Comparison of ENCODE assay signal across 22 mouse cellular contexts in genomic region chr1:21230376-21230775, GRCm38 (mm10). TPM values are rescaled to one million over a fixed set of nuclear protein-coding genes. Genes with fewer than 3 reads are reported as not detected.
DNase-seq lines count a peak whose midpoint lies in the region; ATAC-seq and TF ChIP-seq lines count a peak whose summit lies in the region.
"Had no signal": no experiment of that assay in that cellular context is flagged by ENCODE, and none has a peak within 500 bp of the region (broad histone marks: within the 10 kb centered on the region; RNA-seq: fewer than 3 reads in every experiment).

No protein-coding gene starts in this region.

- 0 out of 2 replicates have a peak, but pooled peaks have one; percentile 25 for ATAC-seq in hindbrain, embryonic 11.5 days (ENCODE audit: low FRiP score)
- no peak for ATAC-seq in hindbrain, embryonic 12.5 days (ENCODE audit: low FRiP score)
- 0 out of 2 replicates have a peak, but pooled peaks have one; percentile 9 for ATAC-seq in neutrophil, adult 5-6 weeks (ENCODE audit: extremely low read depth, insufficient number of reproducible peaks, low FRiP score, poor library complexity, severe bottlenecking)
- ATAC-seq in liver, embryonic 11.5 days (replicated peaks; ENCODE audit: low FRiP score), result no peak
- ATAC-seq: activated CD4-positive, CD25-positive, alpha-beta regulatory T cell, adult 4 months; forebrain, embryonic 13.5 days; forebrain, embryonic 15.5 days; Patski had no signal

- H3K4me3 ChIP-seq in hindbrain, embryonic 11.5 days (ENCODE audit: low read depth, low read length), result no peak overlapping the region
- H3K4me3 ChIP-seq in hindbrain, embryonic 12.5 days, result no peak overlapping the region
- no peak overlapping the region for H3K4me3 ChIP-seq in ES-Bruce4 (ENCODE audit: low read depth, low read length)
- no peak overlapping the region for H3K4me3 ChIP-seq in liver, embryonic 11.5 days (ENCODE audit: low read depth, low read length)
- H3K4me3 ChIP-seq: embryonic facial prominence, embryonic 10.5 days; embryonic facial prominence, embryonic 12.5 days; forebrain, embryonic 13.5 days; forebrain, embryonic 15.5 days had no signal

- no peak for DNase-seq in hindbrain, embryonic 11.5 days (ENCODE audit: low spot score)
- no peak for DNase-seq in ovary, postnatal 14 days (ENCODE audit: low spot score)
- no peak for DNase-seq in liver, embryonic 11.5 days (ENCODE audit: low spot score)
- DNase-seq: adrenal gland, adult 8-10 months; adrenal gland, postnatal 14 days; adrenal gland, postnatal 36 days; cerebellum, adult 11-12 months; cerebellum, adult 2 months; cerebellum, adult 9-10 months; cerebellum, postnatal 10 days; cerebellum, postnatal 25 days had no signal

- no peak for TF ChIP-seq CTCF in ES-Bruce4 (IDR thresholded peaks at IDR 0.05; ENCODE audit: low read depth, low read length)

- 76% methylated on average over 2 of the region's 2 CpGs for WGBS in hindbrain, embryonic 11.5 days
- 71% methylated on average over 2 of the region's 2 CpGs for WGBS in hindbrain, embryonic 12.5 days
- WGBS in liver, embryonic 11.5 days, result 81% methylated on average over 2 of the region's 2 CpGs

- no peak overlapping the region for H3K9ac ChIP-seq in hindbrain, embryonic 11.5 days (ENCODE audit: low read depth, low read length)
- no peak overlapping the region for H3K9ac ChIP-seq in hindbrain, embryonic 12.5 days
- H3K9ac ChIP-seq in ES-Bruce4 (ENCODE audit: low read depth, poor library complexity, severe bottlenecking), result no peak overlapping the region
- no peak overlapping the region for H3K9ac ChIP-seq in liver, embryonic 11.5 days (ENCODE audit: low read depth, low read length)
- H3K9ac ChIP-seq: embryonic facial prominence, embryonic 12.5 days; forebrain, embryonic 13.5 days; forebrain, embryonic 15.5 days had no signal

- no peak for TF ChIP-seq EP300 in ES-Bruce4 (IDR thresholded peaks at IDR 0.05; ENCODE audit: insufficient read depth, low read depth, low read length)

- no peaks in the 10 kb centered on the region for H3K4me1 ChIP-seq in hindbrain, embryonic 11.5 days (replicated peaks; ENCODE audit: control insufficient read depth, insufficient read depth, low read length)
- H3K4me1 ChIP-seq in hindbrain, embryonic 12.5 days, result peaks cover 7% of the 10 kb centered on the region
- H3K4me1 ChIP-seq in ES-Bruce4 (ENCODE audit: control insufficient read depth, insufficient read depth, low read length), result peaks cover 3% of the 10 kb centered on the region
- H3K4me1 ChIP-seq in liver, embryonic 11.5 days (replicated peaks; ENCODE audit: control insufficient read depth, insufficient read depth, low read length), result no peaks in the 10 kb centered on the region
- H3K4me1 ChIP-seq: embryonic facial prominence, embryonic 12.5 days; forebrain, embryonic 15.5 days had no signal

- no peaks in the 10 kb centered on the region for H3K9me3 ChIP-seq in hindbrain, embryonic 11.5 days (ENCODE audit: control insufficient read depth, low read length)
- no peaks in the 10 kb centered on the region for H3K9me3 ChIP-seq in hindbrain, embryonic 12.5 days (replicated peaks)
- no peaks in the 10 kb centered on the region for H3K9me3 ChIP-seq in ES-Bruce4 (replicated peaks; ENCODE audit: control insufficient read depth, insufficient read depth, low read length, poor library complexity, severe bottlenecking)
- no peaks in the 10 kb centered on the region for H3K9me3 ChIP-seq in liver, embryonic 11.5 days (ENCODE audit: control insufficient read depth, low read length)
- H3K9me3 ChIP-seq: embryonic facial prominence, embryonic 10.5 days; embryonic facial prominence, embryonic 12.5 days; forebrain, embryonic 13.5 days; forebrain, embryonic 15.5 days; G1E had no signal

- no peak for TF ChIP-seq POLR2A in ES-Bruce4 (IDR thresholded peaks at IDR 0.05; ENCODE audit: insufficient read depth, low read length)

- H3K36me3 ChIP-seq in hindbrain, embryonic 11.5 days (ENCODE audit: control insufficient read depth, insufficient read depth, low read length), result no peaks in the 10 kb centered on the region
- 0 out of 2 replicates have a peak, but pooled peaks cover 3% of the 10 kb centered on the region for H3K36me3 ChIP-seq in hindbrain, embryonic 12.5 days
- no peaks in the 10 kb centered on the region for H3K36me3 ChIP-seq in ES-Bruce4 (ENCODE audit: control insufficient read depth, insufficient read depth, low read length, poor library complexity, severe bottlenecking)
- H3K36me3 ChIP-seq in liver, embryonic 11.5 days (ENCODE audit: control insufficient read depth, insufficient read depth, low read length), result no peaks in the 10 kb centered on the region
- H3K36me3 ChIP-seq: embryonic facial prominence, embryonic 10.5 days; embryonic facial prominence, embryonic 12.5 days; G1E had no signal

- no peaks in the 10 kb centered on the region for H3K27me3 ChIP-seq in hindbrain, embryonic 11.5 days (ENCODE audit: control insufficient read depth, insufficient read depth, low read length)
- H3K27me3 ChIP-seq in hindbrain, embryonic 12.5 days, result no peaks in the 10 kb centered on the region
- no peaks in the 10 kb centered on the region for H3K27me3 ChIP-seq in ES-Bruce4 (ENCODE audit: control insufficient read depth, insufficient read depth, low read length, poor library complexity, severe bottlenecking)
- H3K27me3 ChIP-seq in liver, embryonic 11.5 days (replicated peaks; ENCODE audit: control insufficient read depth, insufficient read depth, low read length), result no peaks in the 10 kb centered on the region
- H3K27me3 ChIP-seq: embryonic facial prominence, embryonic 12.5 days; forebrain, embryonic 13.5 days; forebrain, embryonic 15.5 days; Patski had no signal

- H3K4me2 ChIP-seq in hindbrain, embryonic 11.5 days (replicated peaks; ENCODE audit: low read depth, low read length), result no peak overlapping the region
- no peak overlapping the region for H3K4me2 ChIP-seq in hindbrain, embryonic 12.5 days (replicated peaks)
- no peak overlapping the region for H3K4me2 ChIP-seq in liver, embryonic 11.5 days
- H3K4me2 ChIP-seq: embryonic facial prominence, embryonic 12.5 days; forebrain, embryonic 13.5 days; forebrain, embryonic 15.5 days had no signal

- H3K27ac ChIP-seq in hindbrain, embryonic 11.5 days (ENCODE audit: low read depth, low read length), result no peak overlapping the region
- no peak overlapping the region for H3K27ac ChIP-seq in hindbrain, embryonic 12.5 days
- peak overlapping the region; percentile 51; the same call in 1 of the 2 replicates for H3K27ac ChIP-seq in ES-Bruce4 (ENCODE audit: insufficient read depth, low read length)
- H3K27ac ChIP-seq in liver, embryonic 11.5 days (ENCODE audit: low read depth, low read length), result no peak overlapping the region
- H3K27ac ChIP-seq: embryonic facial prominence, embryonic 10.5 days; embryonic facial prominence, embryonic 12.5 days; forebrain, embryonic 13.5 days; forebrain, embryonic 15.5 days had no signal

RNA-seq across cellular contexts. Expression of gene Gsta3, which starts 10.0 kb away (rescaled TPM):
- polyA plus RNA-seq in hindbrain, embryonic 11.5 days (2014; fragmentation: Nextera tagmentation; extraction: Ambion mirVana), result 0.14 and 0.31 TPM in 2 replicates
- polyA plus RNA-seq in hindbrain, embryonic 12.5 days (2016; fragmentation: Nextera tagmentation; extraction: Ambion mirVana), result 0.35 and 0.53 TPM in 2 replicates
- 1.5 and 1.7 TPM in 2 replicates for polyA plus RNA-seq in ES-Bruce4 (2011; ENCODE audit: insufficient read depth, insufficient read length, low read depth, missing spikeins)
- not detected in 2 replicates for total RNA-seq in neutrophil, adult 5-6 weeks (2017)
- polyA plus RNA-seq in liver, embryonic 11.5 days (2014; fragmentation: Nextera tagmentation; extraction: Ambion mirVana), result 0.62 and 1.5 TPM in 2 replicates
- polyA plus RNA-seq: C2C12, G1E had no signal

RNA-seq across cellular contexts. Expression of gene Tmem14a, which starts 12.0 kb away (rescaled TPM):
- polyA plus RNA-seq in hindbrain, embryonic 11.5 days (2014; fragmentation: Nextera tagmentation; extraction: Ambion mirVana), result 10.9 and 13.5 TPM in 2 replicates
- polyA plus RNA-seq in hindbrain, embryonic 12.5 days (2016; fragmentation: Nextera tagmentation; extraction: Ambion mirVana), result 13.7 and 15.3 TPM in 2 replicates
- 3.8 and 6.6 TPM in 2 replicates for polyA plus RNA-seq in ES-Bruce4 (2011; ENCODE audit: insufficient read depth, insufficient read length, low read depth, missing spikeins)
- 0.37 and 2.2 TPM in 2 replicates for total RNA-seq in neutrophil, adult 5-6 weeks (2017)
- polyA plus RNA-seq in liver, embryonic 11.5 days (2014; fragmentation: Nextera tagmentation; extraction: Ambion mirVana), result 6.8 and 8.0 TPM in 2 replicates

Comparison
In these comparisons a context has a peak if more than half of its experiments do, and no peak if none do; other contexts are left out.
1. ATAC-seq: peak in hindbrain, embryonic 11.5 days (single experiment) and neutrophil, adult 5-6 weeks (single experiment); none in hindbrain, embryonic 12.5 days (single experiment) and liver, embryonic 11.5 days (single experiment).